Mouse (Mus musculus) thymus, adult 2 months (tissue): ENCODE measurements at regions not wholly inside any gene's neighbourhood (a gene's known extent, or its start where the extent isn't known, plus 50 kb on each side); places are given as distances from the start of the nearest gene placed in this dataset.

Experiments used
- CTCF ChIP-seq: fragments of 200-500 bp; IDR thresholded peaks from 2 replicates; pipeline ENCODE4 v1.5.1; 2012; ENCODE audit warnings: mild to moderate bottlenecking, control low read depth, low read length, moderate library complexity, borderline replicate concordance; ENCODE audit not compliant: control insufficient read depth, poor library complexity, insufficient read depth; ENCODE audit errors: extremely low read depth
- POLR2A ChIP-seq: fragments of 200-500 bp; IDR thresholded peaks from 2 replicates; pipeline ENCODE4 v1.6.1; 2012; ENCODE audit warnings: mild to moderate bottlenecking, low read length, control low read depth, moderate library complexity; ENCODE audit not compliant: control insufficient read depth, poor library complexity, insufficient read depth; ENCODE audit errors: extremely low read depth

GRCm38 (mm10) chr2:72794501-72794900 is 185.7 kb downstream of the Sp3 start:
- TF ChIP-seq CTCF (no peak), POLR2A (no peak)
